Mouse (Mus musculus) adrenal gland, postnatal 14 days (tissue): Measurements from ENCODE around the gene Ankrd16. TPM values are rescaled to one million over a fixed set of nuclear protein-coding genes. Genes with fewer than 3 reads are reported as not detected.

Source experiments
- DNase-seq: peaks from one replicate; pipeline ENCODE4 v3.0.0; 2021; ENCODE audit warnings: mixed read lengths
- long read RNA-seq, 2 experiments: library from polyadenylated mRNA; stranded (forward); transcript quantifications; one replicate each; pipeline ENCODE4 v2.0.0; 2021
- total RNA-seq: library from RNA; stranded (reverse); gene quantifications from 2 replicates; pipeline ENCODE4 v1.2.3, GENCODE M21; 2021

Ankrd16 gene
- 32.9 and 46.8 TPM in 2 replicates for total RNA-seq
- long read RNA-seq, experiment 1, transcript Ankrd16-208 (3 exons, 895 nt): major isoform, 6 of 19 reads
- long read RNA-seq, experiment 1, partial matches to known transcripts: 1 of 19 reads
- long read RNA-seq, experiment 1, other reads (novel, unspliced or antisense): 7 of 19 reads
- long read RNA-seq, experiment 2, partial matches to known transcripts: 0 of 11 reads
- long read RNA-seq, experiment 2, other reads (novel, unspliced or antisense): 6 of 11 reads

DNA sequence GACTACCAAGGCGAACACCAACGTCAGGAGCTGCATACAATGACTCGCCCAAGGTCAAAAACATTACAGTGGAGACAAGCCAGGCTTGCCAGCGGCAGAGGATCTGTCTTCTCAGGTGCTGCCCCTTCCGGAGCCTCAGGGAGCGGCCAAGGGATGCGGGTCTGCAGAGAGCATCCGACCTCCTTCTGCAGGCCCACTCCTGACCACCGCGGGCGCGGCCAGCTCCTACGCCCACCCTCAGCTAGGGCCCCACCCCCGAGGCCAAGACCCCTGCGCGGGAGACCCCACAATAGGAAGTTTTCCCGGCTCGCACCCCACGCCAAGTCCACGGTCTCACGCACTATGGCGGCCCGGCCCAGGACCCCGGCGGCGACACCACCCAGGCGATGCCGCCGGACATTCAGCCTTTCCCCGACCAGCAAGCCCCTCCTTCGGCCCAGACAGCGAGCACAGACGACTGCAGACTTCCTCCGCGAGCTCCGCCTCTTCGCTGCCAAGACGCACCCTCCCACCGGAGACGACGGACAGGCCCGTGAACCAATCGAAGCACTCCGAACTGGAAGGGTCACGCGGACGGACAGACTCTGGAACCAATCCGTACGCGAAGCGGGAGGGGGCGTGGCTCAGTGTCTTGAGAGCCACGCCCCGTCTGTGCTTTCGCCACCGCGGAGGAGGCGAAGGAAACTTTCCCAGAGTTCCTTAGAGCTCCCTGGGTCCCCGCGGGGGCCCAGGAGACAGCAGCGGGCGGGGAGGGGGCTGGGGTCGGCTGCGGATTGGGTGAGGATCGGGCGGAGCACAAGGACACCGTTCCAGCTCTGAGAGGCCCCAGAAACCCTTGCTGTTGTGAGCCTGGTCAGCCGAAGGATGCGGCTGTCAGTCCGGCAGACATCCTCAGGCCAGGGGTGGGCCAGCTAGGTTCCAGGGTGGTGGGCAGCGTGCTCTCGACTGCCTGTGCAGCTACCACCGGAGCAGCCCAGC lies at the start of gene Ankrd16, which contains the start of gene Fbh1:
Gene Ankrd16, plus strand, starts transcription at position 786 of the 978 bp plus-strand sequence.
Gene Fbh1, minus strand, starts transcription at position 492 of the 978 bp plus-strand sequence.
- peak; percentile 100 for DNase-seq

DNA sequence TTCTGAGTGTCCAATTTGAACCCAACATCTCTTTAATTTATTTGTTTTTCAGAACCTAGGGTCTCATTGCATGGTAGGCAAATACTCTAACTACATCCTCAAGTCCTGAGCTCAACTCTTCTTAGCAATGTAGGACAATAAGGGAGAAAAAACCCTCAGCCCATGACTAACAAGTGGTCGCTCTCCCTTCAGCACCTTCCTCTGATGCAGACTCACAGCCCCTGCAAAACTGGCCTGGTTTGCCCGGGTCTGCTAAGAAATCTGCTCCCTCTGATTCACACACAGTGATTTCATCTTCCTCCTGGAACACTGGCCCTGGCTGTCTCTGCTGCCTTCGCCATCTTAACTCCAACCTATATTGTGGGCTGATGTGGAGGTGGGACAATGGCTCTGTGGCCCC lies 48.6 kb upstream of the Ankrd16 start:
- DNase-seq: no peak

DNA sequence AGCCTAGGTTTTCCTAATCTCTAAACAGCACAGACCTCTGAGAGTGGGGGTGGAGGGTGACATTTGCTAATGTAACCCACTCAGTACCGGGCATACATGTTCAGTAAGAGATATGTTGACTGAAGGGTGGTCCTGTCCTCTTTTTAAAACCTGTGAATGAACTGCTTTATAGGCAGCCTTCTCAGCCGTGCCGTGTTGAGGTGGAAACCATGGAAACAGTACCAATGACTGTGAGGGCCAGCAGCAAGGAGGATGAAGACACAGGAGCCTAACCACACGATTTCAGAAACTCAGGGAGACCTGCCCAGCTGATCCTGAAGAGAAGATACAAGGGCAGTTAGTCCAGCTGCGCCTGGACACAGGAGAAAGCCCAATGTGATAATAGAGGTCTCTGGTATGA lies 44.7 kb upstream of the Ankrd16 start:
- no peak for DNase-seq

DNA sequence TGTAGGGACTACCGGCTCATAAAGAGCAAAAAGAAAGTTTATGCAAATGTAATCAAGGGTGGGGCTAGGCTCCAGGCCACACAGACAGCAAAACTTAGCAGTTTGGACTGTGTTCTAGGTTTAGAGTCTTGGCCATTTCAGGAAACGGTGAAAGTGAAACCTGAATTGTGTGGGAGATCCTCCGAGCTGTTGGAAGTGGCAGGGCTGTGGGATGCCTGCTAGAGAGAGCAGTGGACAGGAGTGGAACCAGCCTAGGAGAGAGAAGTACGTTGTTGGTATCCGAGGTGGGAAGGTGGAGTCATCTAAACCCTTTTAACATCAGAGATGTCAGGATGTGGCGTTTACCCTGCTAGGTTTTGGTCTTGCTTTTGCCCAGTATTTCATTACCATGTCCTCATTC lies 41.8 kb upstream of the Ankrd16 start:
- no peak for DNase-seq

- no peak for DNase-seq
Observed at GRCm38 (mm10) chr2:11738794-11739193, 38.9 kb upstream of the Ankrd16 start.

DNA sequence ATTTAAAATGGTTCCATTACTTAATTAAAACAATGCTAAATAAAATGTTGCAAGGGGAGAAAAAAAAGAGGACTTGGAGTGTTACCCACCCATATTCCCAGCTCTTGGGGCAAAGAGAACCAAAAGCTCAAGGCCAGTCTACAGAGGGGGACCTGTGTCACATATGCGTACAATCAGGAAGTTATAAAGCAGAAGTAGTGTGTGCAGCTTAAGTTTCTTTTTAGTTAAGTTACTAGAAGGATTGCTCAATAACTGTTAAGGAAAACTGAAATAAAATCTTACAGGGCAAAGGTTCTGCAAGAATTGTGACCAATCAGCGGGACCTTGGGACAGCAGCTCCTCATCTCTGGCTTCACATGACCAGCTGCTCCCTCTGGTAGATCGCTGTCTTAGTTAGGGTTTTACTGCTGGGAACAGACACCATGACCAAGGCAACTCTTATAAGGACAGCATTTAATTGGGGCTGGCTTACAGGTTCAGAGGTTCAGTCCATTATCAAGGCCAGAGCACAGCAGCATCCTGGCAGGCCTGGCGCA lies 38.1 kb upstream of the Ankrd16 start:
- DNase-seq: no peak

DNA sequence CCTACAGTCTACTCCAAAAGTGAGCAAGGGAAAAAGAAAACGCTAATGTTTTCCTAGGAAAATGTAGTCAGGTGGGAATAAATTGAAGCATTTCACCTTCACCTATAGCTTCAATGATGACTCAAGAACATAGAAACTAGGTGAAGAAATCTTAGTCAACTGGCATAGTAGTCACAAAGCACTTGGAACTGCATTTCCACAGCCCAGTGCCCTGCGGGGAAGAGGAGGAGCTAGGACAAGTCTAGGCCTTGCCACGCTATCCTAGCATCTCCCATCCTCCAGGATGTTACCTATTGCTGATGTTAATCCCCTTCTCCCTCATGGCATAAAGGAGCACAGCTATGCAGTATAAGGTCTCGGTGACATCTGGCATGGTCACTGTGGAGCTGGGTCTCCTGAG lies 15.1 kb upstream of the Ankrd16 start:
- DNase-seq: no peak

DNA sequence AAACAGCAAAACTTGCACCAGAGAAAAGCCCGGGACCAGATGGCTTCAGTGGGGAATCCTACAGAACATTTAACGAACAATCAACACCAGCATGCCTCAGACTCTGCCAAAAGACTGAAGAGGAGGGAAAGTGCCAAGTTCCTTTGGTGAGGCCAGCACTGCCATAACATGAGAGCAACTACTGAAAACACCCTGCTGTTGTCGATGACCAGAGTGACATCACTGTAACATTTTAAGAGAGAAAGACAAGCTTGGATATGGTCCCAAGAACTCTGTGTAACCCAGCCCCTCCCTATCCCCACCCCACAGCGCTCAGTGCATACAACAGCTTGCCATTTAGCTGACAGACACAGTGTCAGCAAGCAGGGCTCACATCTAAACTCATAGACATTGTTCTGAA lies 12.0 kb upstream of the Ankrd16 start:
- no peak for DNase-seq

- no peak for DNase-seq
Observed at GRCm38 (mm10) chr2:11766485-11767160, 11.1 kb upstream of the Ankrd16 start.

- DNase-seq: peak; percentile 9
Observed at GRCm38 (mm10) chr2:11767161-11767545, 10.5 kb upstream of the Ankrd16 start.

DNA sequence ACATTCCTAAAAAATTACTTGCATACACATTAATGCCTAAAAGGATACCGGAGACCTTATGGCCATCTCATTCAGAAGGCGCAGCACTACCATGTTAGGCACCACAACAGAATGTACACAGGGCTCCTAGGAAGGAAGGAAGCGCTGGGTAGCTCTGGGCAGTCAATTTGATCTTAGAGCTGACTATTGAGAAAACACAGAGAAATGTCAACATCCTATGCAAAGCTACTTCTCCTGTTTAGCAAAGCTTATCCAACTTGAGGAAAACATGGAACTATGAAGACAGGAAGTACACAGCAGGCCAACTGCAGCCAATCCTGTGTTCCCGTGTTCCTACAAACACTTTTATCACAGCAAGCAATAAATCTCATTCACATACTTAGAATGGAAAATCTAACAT lies 6.0 kb upstream of the Ankrd16 start:
- no peak for DNase-seq

DNA sequence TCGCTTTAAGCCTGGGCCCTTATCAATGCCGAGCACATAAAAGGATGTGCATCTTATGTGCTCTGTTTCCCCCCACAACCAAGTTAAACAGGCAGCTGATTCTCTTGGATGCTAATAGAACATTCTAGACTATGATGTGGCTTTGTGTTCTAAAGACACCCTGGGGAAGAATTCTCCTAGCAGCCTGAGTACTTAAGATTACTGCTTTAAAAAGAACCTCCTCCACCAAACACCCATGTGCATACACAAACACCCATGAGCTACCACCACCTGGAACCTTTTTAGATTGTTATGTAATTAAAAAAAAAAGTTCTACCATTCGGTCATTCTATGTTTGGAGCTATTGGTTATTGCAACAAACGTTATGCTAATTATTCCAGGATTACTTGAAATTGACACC lies 5.3 kb upstream of the Ankrd16 start:
- DNase-seq: no peak

DNA sequence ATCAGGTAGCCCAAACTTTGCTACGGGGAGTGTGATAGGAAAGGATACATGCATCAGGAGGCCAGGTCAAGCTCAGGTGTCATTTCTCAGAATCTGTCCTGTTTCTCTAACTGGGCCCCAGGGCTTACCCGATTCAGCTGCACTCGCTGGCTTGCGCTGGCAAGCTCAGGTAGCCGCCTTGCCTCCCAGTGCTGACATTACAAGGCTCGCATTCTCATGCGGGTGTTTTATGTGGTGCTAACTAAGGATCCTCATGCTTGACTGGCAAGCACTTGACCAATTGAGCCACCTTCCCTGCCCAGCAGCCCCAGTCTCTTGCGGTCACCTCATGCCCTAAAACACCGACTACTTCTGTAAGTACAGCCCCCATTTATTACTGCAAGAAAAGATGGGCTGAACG lies 3.2 kb upstream of the Ankrd16 start:
- DNase-seq: no peak

- DNase-seq: no peak
Observed at GRCm38 (mm10) chr2:11775121-11775520, 2.6 kb upstream of the Ankrd16 start.

DNA sequence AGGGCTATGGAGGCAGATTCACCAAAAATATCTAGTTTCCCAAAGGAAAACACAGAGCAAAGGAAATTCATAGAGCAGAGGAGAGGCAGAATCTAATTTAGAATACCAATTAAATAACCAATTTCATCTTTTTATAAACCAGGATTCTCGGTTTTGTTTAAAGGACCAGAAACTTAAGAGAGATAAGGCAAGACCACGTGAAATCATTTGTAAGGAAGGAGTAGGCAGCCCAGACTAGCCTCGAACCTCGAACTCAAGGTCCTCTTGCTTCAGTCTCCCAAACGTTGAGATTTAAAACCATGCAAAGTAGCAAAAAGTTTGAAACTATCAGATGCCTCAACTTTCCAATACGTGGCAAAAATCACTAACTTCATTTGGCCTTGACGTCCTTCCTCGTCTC lies 1.3 kb upstream of the Ankrd16 start:
- DNase-seq: no peak

DNA sequence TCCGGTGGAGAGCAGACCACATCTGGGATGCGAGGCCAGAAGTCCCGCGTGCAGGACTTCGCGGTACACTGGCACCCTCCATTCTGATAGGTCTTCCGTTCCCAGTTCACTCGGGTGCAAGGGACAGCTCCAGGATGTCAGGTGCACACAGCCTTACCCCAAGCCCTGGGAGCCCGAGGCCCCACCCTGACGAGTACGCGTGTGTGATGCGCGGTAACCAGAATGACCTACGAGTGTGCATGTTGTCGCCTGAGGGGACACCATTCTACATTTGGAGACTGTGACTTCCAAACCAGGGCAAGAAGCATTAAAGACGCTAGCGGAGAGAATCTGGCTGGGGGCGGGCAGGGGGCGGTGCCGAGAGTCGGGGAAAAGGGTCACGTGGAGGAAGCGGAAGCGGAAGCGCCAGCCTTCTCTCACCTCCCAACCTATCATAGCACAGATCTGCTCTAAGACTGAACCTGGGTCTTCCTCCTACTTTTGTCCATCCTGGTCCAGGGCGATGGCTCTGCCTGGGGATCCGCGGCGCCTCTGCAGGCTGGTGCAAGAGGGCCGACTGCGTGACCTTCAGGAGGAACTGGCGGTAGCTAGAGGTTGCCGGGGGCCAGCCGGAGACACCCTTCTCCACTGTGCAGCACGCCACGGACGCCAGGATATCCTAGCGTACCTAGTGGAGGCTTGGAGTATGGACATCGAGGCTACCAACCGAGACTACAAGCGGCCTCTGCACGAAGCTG lies 579 bp downstream of the Ankrd16 start:
- peak; percentile 93 for DNase-seq

GRCm38 (mm10) chr2:11784159-11784558 lies 6.5 kb downstream of the Ankrd16 start:
- no peak for DNase-seq

DNA sequence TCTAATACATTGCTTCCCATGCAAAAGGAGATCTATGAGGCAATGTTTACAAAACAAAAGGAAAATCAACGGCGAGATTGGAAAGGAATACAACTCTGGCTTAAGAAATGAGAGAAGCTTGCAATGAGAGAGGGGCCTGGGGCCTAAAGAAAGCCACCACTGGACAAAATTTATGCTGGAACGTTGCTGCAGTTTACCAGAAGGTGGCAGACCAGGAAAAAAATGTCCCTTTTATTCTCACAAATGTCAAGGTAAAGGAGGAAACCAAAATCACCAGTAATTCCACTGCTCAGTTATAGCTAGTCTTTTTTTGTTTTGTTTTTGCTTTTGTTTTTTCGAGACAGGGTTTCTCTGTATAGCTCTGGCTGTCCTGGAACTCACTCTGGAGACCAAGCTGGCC lies 17.0 kb downstream of the Ankrd16 start:
- DNase-seq: no peak

DNA sequence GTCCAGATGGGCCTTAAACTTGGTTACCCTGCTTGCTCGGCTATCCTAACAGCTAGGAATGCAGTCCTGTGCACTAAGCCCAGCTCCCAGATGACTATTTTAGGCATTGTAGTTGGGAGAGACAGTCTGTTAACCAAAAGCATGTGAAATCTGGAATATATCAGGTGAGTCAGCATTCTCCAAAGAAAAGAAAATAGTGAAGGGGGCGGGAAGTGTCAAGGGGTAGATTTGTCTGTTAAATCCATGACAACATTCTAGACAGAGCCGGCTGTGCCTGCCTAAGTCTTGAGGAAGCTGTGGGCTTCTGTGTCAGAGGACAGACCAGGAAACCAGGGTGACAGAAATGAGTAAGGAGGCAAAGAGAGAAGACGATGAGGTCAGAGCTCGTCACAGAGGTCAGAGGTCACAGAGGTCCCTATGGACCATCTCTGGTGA lies 20.3 kb downstream of the Ankrd16 start:
- no peak for DNase-seq

DNA sequence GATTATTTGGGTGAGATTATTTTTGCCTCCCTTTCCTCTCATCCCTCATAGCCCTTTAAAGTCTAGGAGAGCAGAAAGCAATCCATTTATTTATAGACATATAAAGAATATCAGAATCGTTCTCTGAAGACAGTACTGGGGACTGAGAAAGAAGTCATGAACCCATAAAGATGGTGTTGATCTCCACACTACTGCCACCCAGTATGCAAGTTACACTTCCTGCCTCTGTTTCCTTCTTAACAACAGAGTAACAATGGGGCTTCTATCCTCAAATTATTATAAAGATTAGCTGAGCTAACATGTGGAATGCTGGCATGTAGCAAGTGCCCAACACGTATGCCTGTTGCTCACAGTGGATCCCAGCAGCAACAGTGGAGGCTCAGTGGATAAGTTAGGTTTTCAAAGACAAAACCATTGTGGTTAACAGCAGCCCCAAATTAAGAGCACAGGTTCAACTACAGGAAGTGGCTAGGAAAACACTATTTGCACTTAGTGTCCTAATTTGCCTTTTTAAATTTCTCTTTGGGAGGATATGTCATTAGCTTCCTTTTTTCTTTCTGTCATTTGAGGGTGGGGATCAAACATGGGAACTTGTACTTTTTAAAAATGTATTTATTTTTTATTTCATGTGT lies 23.7 kb downstream of the Ankrd16 start:
- no peak for DNase-seq
